Mouse (Mus musculus): ENCODE measurements around the gene Gpld1. TPM values are rescaled to one million over a fixed set of nuclear protein-coding genes. Genes with fewer than 3 reads are reported as not detected.

The Gpld1 gene
- polyA plus RNA-seq, 1 experiment, result 0.13 TPM

- Histone ChIP-seq H3K27me3 (ENCODE audit: control insufficient read depth, insufficient read depth, low read length) (no peaks in the 10 kb centered on the region), H3K4me1 (ENCODE audit: control insufficient read depth, insufficient read depth, insufficient read length) (no peaks in the 10 kb centered on the region), H3K27ac (ENCODE audit: insufficient read depth, low read length) (no peak overlapping the region), H3K36me3 (ENCODE audit: control insufficient read depth, insufficient read depth, low read length) (no peaks in the 10 kb centered on the region), H3K4me3 (ENCODE audit: extremely low read depth, insufficient read depth, insufficient read length) (no peak overlapping the region)
- 82% methylated on average over 6 of the region's 6 CpGs for WGBS
- TF ChIP-seq CTCF (IDR thresholded peaks at IDR 0.05; ENCODE audit: extremely low read depth, insufficient read depth, insufficient read length, insufficient replicate concordance) (no peak), POLR2A (IDR thresholded peaks at IDR 0.05; ENCODE audit: low read depth, low read length) (no peak)
- no peak for DNase-seq (ENCODE audit: low read depth in 1 of 2, low spot score in 2 of 2)
Observed at GRCm38 (mm10) chr13:24981031-24981430, 38.1 kb downstream of the Gpld1 start.

- DNase-seq (ENCODE audit: low read depth in 1 of 2, low spot score in 2 of 2), result no peak
- WGBS, result 88% methylated on average over 2 of the region's 2 CpGs
- no peak for TF ChIP-seq POLR2A (IDR thresholded peaks at IDR 0.05; ENCODE audit: low read depth, low read length)
- no peak for TF ChIP-seq CTCF (IDR thresholded peaks at IDR 0.05; ENCODE audit: extremely low read depth, insufficient read depth, insufficient read length, insufficient replicate concordance)
Observed at GRCm38 (mm10) chr13:24985435-24985834, 42.5 kb downstream of the Gpld1 start.

GRCm38 (mm10) chr13:24988391-24988790 is 45.4 kb downstream of the Gpld1 start:
- H3K36me3 ChIP-seq (ENCODE audit: control insufficient read depth, insufficient read depth, low read length), result peaks cover 16% of the 10 kb centered on the region
- H3K4me3 ChIP-seq (ENCODE audit: extremely low read depth, insufficient read depth, insufficient read length), result no peak overlapping the region
- H3K4me1 ChIP-seq (ENCODE audit: control insufficient read depth, insufficient read depth, insufficient read length), result no peaks in the 10 kb centered on the region
- TF ChIP-seq CTCF (IDR thresholded peaks at IDR 0.05; ENCODE audit: extremely low read depth, insufficient read depth, insufficient read length, insufficient replicate concordance) (peak; percentile 37; the same call in 1 of the 2 replicates), POLR2A (IDR thresholded peaks at IDR 0.05; ENCODE audit: low read depth, low read length) (no peak)
- no peaks in the 10 kb centered on the region for H3K27me3 ChIP-seq (ENCODE audit: control insufficient read depth, insufficient read depth, low read length)
- 54% methylated on average over 7 of the region's 7 CpGs for WGBS
- peak in 1 of 2 experiments; percentile 38 for DNase-seq (ENCODE audit: low read depth in 1 of 2, low spot score in 2 of 2)
- no peak overlapping the region for H3K27ac ChIP-seq (ENCODE audit: insufficient read depth, low read length)

More at GRCm38 (mm10) chr13:24985435-24985834, 42.5 kb downstream of the Gpld1 start:
- no peak overlapping the region for H3K4me3 ChIP-seq (ENCODE audit: extremely low read depth, insufficient read depth, insufficient read length)
- H3K36me3 ChIP-seq (ENCODE audit: control insufficient read depth, insufficient read depth, low read length), result peaks cover 6% of the 10 kb centered on the region
- H3K27ac ChIP-seq (ENCODE audit: insufficient read depth, low read length), result no peak overlapping the region
- H3K27me3 ChIP-seq (ENCODE audit: control insufficient read depth, insufficient read depth, low read length), result no peaks in the 10 kb centered on the region
- no peaks in the 10 kb centered on the region for H3K4me1 ChIP-seq (ENCODE audit: control insufficient read depth, insufficient read depth, insufficient read length)

GRCm38 (mm10) chr13:24989006-24989405 is 46.1 kb downstream of the Gpld1 start:
- H3K36me3 ChIP-seq (ENCODE audit: control insufficient read depth, insufficient read depth, low read length), result peaks cover 19% of the 10 kb centered on the region
- TF ChIP-seq POLR2A (IDR thresholded peaks at IDR 0.05; ENCODE audit: low read depth, low read length), result no peak
- no peak for TF ChIP-seq CTCF (IDR thresholded peaks at IDR 0.05; ENCODE audit: extremely low read depth, insufficient read depth, insufficient read length, insufficient replicate concordance)
- WGBS, result 70% methylated on average over 6 of the region's 6 CpGs

GRCm38 (mm10) chr13:24993160-24993559 is 50.2 kb downstream of the Gpld1 start:
- DNase-seq (ENCODE audit: low read depth in 1 of 2, low spot score in 2 of 2), result no peak

More at GRCm38 (mm10) chr13:24989006-24989405, 46.1 kb downstream of the Gpld1 start:
- Histone ChIP-seq H3K4me3 (ENCODE audit: extremely low read depth, insufficient read depth, insufficient read length) (no peak overlapping the region), H3K27me3 (ENCODE audit: control insufficient read depth, insufficient read depth, low read length) (no peaks in the 10 kb centered on the region), H3K27ac (ENCODE audit: insufficient read depth, low read length) (no peak overlapping the region), H3K4me1 (ENCODE audit: control insufficient read depth, insufficient read depth, insufficient read length) (no peaks in the 10 kb centered on the region)
- no peak for DNase-seq (ENCODE audit: low read depth in 1 of 2, low spot score in 2 of 2)

GRCm38 (mm10) chr13:24999538-24999937 is 56.6 kb downstream of the Gpld1 start:
- Histone ChIP-seq H3K36me3 (ENCODE audit: control insufficient read depth, insufficient read depth, low read length) (peaks cover 60% of the 10 kb centered on the region), H3K27ac (ENCODE audit: insufficient read depth, low read length) (no peak overlapping the region), H3K4me3 (ENCODE audit: extremely low read depth, insufficient read depth, insufficient read length) (no peak overlapping the region), H3K27me3 (ENCODE audit: control insufficient read depth, insufficient read depth, low read length) (no peaks in the 10 kb centered on the region), H3K4me1 (ENCODE audit: control insufficient read depth, insufficient read depth, insufficient read length) (no peaks in the 10 kb centered on the region)
- no peak for DNase-seq (ENCODE audit: low read depth in 1 of 2, low spot score in 2 of 2)
- WGBS, result 99% methylated on average over 2 of the region's 2 CpGs
- no peak for TF ChIP-seq POLR2A (IDR thresholded peaks at IDR 0.05; ENCODE audit: low read depth, low read length)
- TF ChIP-seq CTCF (IDR thresholded peaks at IDR 0.05; ENCODE audit: extremely low read depth, insufficient read depth, insufficient read length, insufficient replicate concordance), result no peak

More at GRCm38 (mm10) chr13:24993160-24993559, 50.2 kb downstream of the Gpld1 start:
- TF ChIP-seq CTCF (IDR thresholded peaks at IDR 0.05; ENCODE audit: extremely low read depth, insufficient read depth, insufficient read length, insufficient replicate concordance), result no peak
- TF ChIP-seq POLR2A (IDR thresholded peaks at IDR 0.05; ENCODE audit: low read depth, low read length), result no peak
- Histone ChIP-seq H3K36me3 (ENCODE audit: control insufficient read depth, insufficient read depth, low read length) (peaks cover 51% of the 10 kb centered on the region), H3K4me3 (ENCODE audit: extremely low read depth, insufficient read depth, insufficient read length) (no peak overlapping the region), H3K27me3 (ENCODE audit: control insufficient read depth, insufficient read depth, low read length) (no peaks in the 10 kb centered on the region), H3K4me1 (ENCODE audit: control insufficient read depth, insufficient read depth, insufficient read length) (no peaks in the 10 kb centered on the region), H3K27ac (ENCODE audit: insufficient read depth, low read length) (no peak overlapping the region)
- WGBS, result 20% methylated on average over 2 of the region's 2 CpGs

GRCm38 (mm10) chr13:25002965-25003364 is 60.0 kb downstream of the Gpld1 start:
- DNase-seq (ENCODE audit: low read depth in 1 of 2, low spot score in 2 of 2), result no peak
- Histone ChIP-seq H3K4me3 (ENCODE audit: extremely low read depth, insufficient read depth, insufficient read length) (no peak overlapping the region), H3K36me3 (ENCODE audit: control insufficient read depth, insufficient read depth, low read length) (peaks cover 38% of the 10 kb centered on the region), H3K27me3 (ENCODE audit: control insufficient read depth, insufficient read depth, low read length) (no peaks in the 10 kb centered on the region), H3K27ac (ENCODE audit: insufficient read depth, low read length) (no peak overlapping the region), H3K4me1 (ENCODE audit: control insufficient read depth, insufficient read depth, insufficient read length) (no peaks in the 10 kb centered on the region)
- TF ChIP-seq CTCF (IDR thresholded peaks at IDR 0.05; ENCODE audit: extremely low read depth, insufficient read depth, insufficient read length, insufficient replicate concordance) (no peak), POLR2A (IDR thresholded peaks at IDR 0.05; ENCODE audit: low read depth, low read length) (no peak)
